Mouse (Mus musculus): Measurements from ENCODE around the gene Tnfrsf25. TPM values are rescaled to one million over a fixed set of nuclear protein-coding genes. Genes with fewer than 3 reads are reported as not detected.

Gene Tnfrsf25
- total and polyA plus RNA-seq, 3 experiments: 1.5 TPM; not detected in 2

DNA sequence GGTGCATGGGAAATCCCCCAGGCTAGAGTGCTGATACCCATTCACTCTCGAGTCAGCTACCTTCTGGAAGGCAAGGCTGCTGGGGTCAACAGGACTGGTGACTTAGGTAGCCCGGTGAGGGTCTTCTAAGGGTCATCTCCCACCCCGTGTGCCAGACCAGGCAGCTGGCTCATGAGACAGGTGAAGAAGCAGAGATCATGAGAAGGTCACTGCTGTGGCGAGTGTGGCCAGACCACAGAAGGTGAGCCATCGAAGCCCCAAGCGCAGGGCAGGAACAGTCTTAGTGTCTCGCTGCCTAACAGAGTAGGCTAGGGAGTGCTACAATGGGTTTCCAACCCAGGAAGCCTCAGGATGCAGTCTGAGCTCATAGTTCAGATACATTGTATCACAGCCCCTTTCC is 31.1 kb upstream of the Tnfrsf25 start:
- Histone ChIP-seq H3K4me1 (ENCODE audit: control insufficient read depth in 1 of 2, insufficient read depth in 2 of 2) (peaks cover 9 to 10% of the 10 kb centered on the region in 2 experiments; a peak in 2 of 4 replicates), H3K9me3 (replicated peaks; ENCODE audit: low read length) (peaks cover 6% of the 10 kb centered on the region), H3K27me3 (replicated peaks) (peaks cover 70% of the 10 kb centered on the region), H3K4me3 (replicated peaks in 1 of 3; ENCODE audit: low read depth in 2 of 3, low read length in 2 of 3, poor library complexity in 1 of 3) (no peak overlapping the region), H3K27ac (ENCODE audit: insufficient read depth, low read depth) (no peak overlapping the region), H3K36me3 (replicated peaks in 1 of 2; ENCODE audit: control insufficient read depth in 1 of 2, insufficient read depth in 1 of 2, low read length in 1 of 2) (no peaks in the 10 kb centered on the region), H3K9ac (ENCODE audit: insufficient read depth, low read depth) (no peak overlapping the region), H3K4me2 (ENCODE audit: insufficient read depth, low read depth, poor library complexity, severe bottlenecking) (no peak overlapping the region), H3K79me2 (replicated peaks; ENCODE audit: control insufficient read depth, extremely low read depth, insufficient read depth, poor library complexity, severe bottlenecking) (no peaks in the 10 kb centered on the region)
- DNase-seq (ENCODE audit: extremely low read depth): no peak
- dilution Hi-C loops (cut with MboI; ENCODE audit: extremely low pct_ligation_motif_present, extremely low pct_unique_long_range_greater_than_20kb, low sequenced_read_pairs) (no loop called here), in situ Hi-C loops (cut with MboI; ENCODE audit: low pct_ligation_motif_present, low pct_unique_long_range_greater_than_20kb, low sequenced_read_pairs) (no loop called here)
- TF ChIP-seq CTCF (conservative IDR thresholded peaks at IDR 0.05 in 1 of 2, IDR thresholded peaks at IDR 0.05 in 1 of 2; ENCODE audit: low read depth in 2 of 2, low read length in 2 of 2) (no peak), EP300 (IDR thresholded peaks at IDR 0.05; ENCODE audit: low read length) (no peak), MAX (IDR thresholded peaks at IDR 0.05; ENCODE audit: low read length) (no peak), MYC (IDR thresholded peaks at IDR 0.05; ENCODE audit: low read depth, low read length) (no peak), PAX5 (IDR thresholded peaks at IDR 0.05; ENCODE audit: low read length) (no peak), UBTF (IDR thresholded peaks at IDR 0.05; ENCODE audit: low read depth, low read length) (no peak), ZMIZ1 (IDR thresholded peaks at IDR 0.05; ENCODE audit: low read depth, low read length) (no peak), KAT2A (IDR thresholded peaks at IDR 0.05; ENCODE audit: insufficient replicate concordance, low read length) (no peak), MEF2A (IDR thresholded peaks at IDR 0.05; ENCODE audit: borderline replicate concordance, low read depth, low read length) (no peak), ZKSCAN1 (IDR thresholded peaks at IDR 0.05; ENCODE audit: borderline replicate concordance, low read depth, low read length) (no peak), IRF4 (IDR thresholded peaks at IDR 0.05; ENCODE audit: low read depth, low read length) (no peak), GABPA (IDR thresholded peaks at IDR 0.05; ENCODE audit: insufficient replicate concordance, low read depth, low read length) (no peak), NRF1 (IDR thresholded peaks at IDR 0.05; ENCODE audit: low read depth, low read length) (no peak), BHLHE40 (IDR thresholded peaks at IDR 0.05; ENCODE audit: low read depth, low read length) (no peak), JUN (IDR thresholded peaks at IDR 0.05; ENCODE audit: insufficient read depth, low read depth, low read length) (no peak), POLR2A (IDR thresholded peaks at IDR 0.05; ENCODE audit: low read depth, low read length) (no peak), SIN3A (IDR thresholded peaks at IDR 0.05; ENCODE audit: low read length) (no peak), HCFC1 (IDR thresholded peaks at IDR 0.05; ENCODE audit: low read depth, low read length) (no peak)

- no peak for DNase-seq (ENCODE audit: extremely low read depth)
- H3K27me3 ChIP-seq (replicated peaks): peaks cover 82% of the 10 kb centered on the region
- H3K9ac ChIP-seq (ENCODE audit: insufficient read depth, low read depth): peak overlapping the region; percentile 66
- peak overlapping the region; percentile 93 for H3K4me2 ChIP-seq (ENCODE audit: insufficient read depth, low read depth, poor library complexity, severe bottlenecking)
- H3K9me3 ChIP-seq (replicated peaks; ENCODE audit: low read length): peaks cover 6% of the 10 kb centered on the region
- TF ChIP-seq ELF1 (IDR thresholded peaks at IDR 0.05; ENCODE audit: low read depth, low read length) (peak; percentile 42), E2F4 (IDR thresholded peaks at IDR 0.05; ENCODE audit: insufficient replicate concordance, low read depth, low read length) (no peak), POLR2A (IDR thresholded peaks at IDR 0.05; ENCODE audit: low read depth, low read length) (peak; percentile 50; the same call in 1 of the 2 replicates), BHLHE40 (IDR thresholded peaks at IDR 0.05; ENCODE audit: low read depth, low read length) (no peak), NELFE (IDR thresholded peaks at IDR 0.05; ENCODE audit: low read depth, low read length) (peak; percentile 40; the same call in 1 of the 2 replicates), PAX5 (IDR thresholded peaks at IDR 0.05; ENCODE audit: low read length) (no peak), MAFK (IDR thresholded peaks at IDR 0.05; ENCODE audit: insufficient replicate concordance, low read length) (no peak), UBTF (IDR thresholded peaks at IDR 0.05; ENCODE audit: low read depth, low read length) (peak; percentile 86), MXI1 (IDR thresholded peaks at IDR 0.05; ENCODE audit: low read depth, low read length) (0 out of 2 replicates have a peak, but pooled peaks have one; percentile 23)
- no peaks in the 10 kb centered on the region for H3K79me2 ChIP-seq (replicated peaks; ENCODE audit: control insufficient read depth, extremely low read depth, insufficient read depth, poor library complexity, severe bottlenecking)
- H3K4me3 ChIP-seq (replicated peaks in 1 of 3; ENCODE audit: low read depth in 2 of 3, low read length in 2 of 3, poor library complexity in 1 of 3): peak overlapping the region; percentile 32 to 87 (median 42)
- H3K4me1 ChIP-seq (ENCODE audit: control insufficient read depth in 1 of 2, insufficient read depth in 2 of 2): peaks cover 5% of the 10 kb centered on the region in 2 experiments; a peak in 2 of 4 replicates
- dilution Hi-C loops (cut with MboI; ENCODE audit: extremely low pct_ligation_motif_present, extremely low pct_unique_long_range_greater_than_20kb, low sequenced_read_pairs) (no loop called here), in situ Hi-C loops (cut with MboI; ENCODE audit: low pct_ligation_motif_present, low pct_unique_long_range_greater_than_20kb, low sequenced_read_pairs) (no loop called here)
- no peak overlapping the region for H3K27ac ChIP-seq (ENCODE audit: insufficient read depth, low read depth)
- no peaks in the 10 kb centered on the region for H3K36me3 ChIP-seq (replicated peaks in 1 of 2; ENCODE audit: control insufficient read depth in 1 of 2, insufficient read depth in 1 of 2, low read length in 1 of 2)
Measured at GRCm38 (mm10) chr4:152086505-152087210, 29.1 kb upstream of the Tnfrsf25 start.
